Mouse (Mus musculus) CD8-positive naive resting alpha-beta T cell, adult 2 months (primary cell): ENCODE results near the gene 2410015M20Rik.

Source experiments
- DNase-seq, 2 experiments: peaks; one replicate each; pipeline ENCODE4 v3.0.0; 2022; ENCODE audit warnings: low read depth in 2 of 2, low spot score in 2 of 2

Gene 2410015M20Rik

GRCm38 (mm10) chr17:56572939-56573338 is 36.6 kb downstream of the 2410015M20Rik start:
- DNase-seq = no peak

- no peak for DNase-seq
These were observed 37.4 kb downstream of the 2410015M20Rik start for GRCm38 (mm10) chr17:56572154-56572553.

- DNase-seq = no peak
These were observed 39.3 kb downstream of the 2410015M20Rik start for GRCm38 (mm10) chr17:56570287-56570686.

GRCm38 (mm10) chr17:56567370-56567769 is 42.2 kb downstream of the 2410015M20Rik start:
- no peak for DNase-seq

- no peak for DNase-seq
These were observed 42.7 kb downstream of the 2410015M20Rik start for GRCm38 (mm10) chr17:56566918-56567317.

GRCm38 (mm10) chr17:56566293-56566692 is 43.3 kb downstream of the 2410015M20Rik start:
- no peak for DNase-seq

- DNase-seq = no peak
These were observed 47.7 kb downstream of the 2410015M20Rik start for GRCm38 (mm10) chr17:56561866-56562265.

GRCm38 (mm10) chr17:56560131-56560530 is 49.4 kb downstream of the 2410015M20Rik start:
- DNase-seq = no peak

- no peak for DNase-seq
These were observed 50.2 kb downstream of the 2410015M20Rik start for GRCm38 (mm10) chr17:56559386-56559785.

GRCm38 (mm10) chr17:56558448-56558847 is 51.1 kb downstream of the 2410015M20Rik start:
- DNase-seq = peak; percentile 54 to 68
